Mouse (Mus musculus) layer of hippocampus, adult 2 months (tissue): ENCODE results near the gene Gm45015. TPM values are rescaled to one million over a fixed set of nuclear protein-coding genes. Genes with fewer than 3 reads are reported as not detected.
A peak's percentile ranks its signal among the peaks of the same experiment; 100 is the strongest.

Experiments
- DNase-seq, 2 experiments: peaks; one replicate each; pipeline ENCODE4 v3.0.0; 2022; ENCODE audit warnings: low spot score in 2 of 2
- H3K27ac ChIP-seq: fragments of 200-600 bp; 2 replicates; pipeline ENCODE4 v1.8.1; 2022
- H3K4me3 ChIP-seq: fragments of 200-600 bp; 2 replicates; pipeline ENCODE4 v1.8.1; 2022; ENCODE audit warnings: mild to moderate bottlenecking
- CTCF ChIP-seq: fragments of 200-600 bp; conservative IDR thresholded peaks from 2 replicates; pipeline ENCODE4 v1.8.1; 2022; ENCODE audit warnings: antibody characterized with exemption, mild to moderate bottlenecking, moderate library complexity
- long read RNA-seq, 2 experiments: library from polyadenylated mRNA; stranded (forward); transcript quantifications; one replicate each; pipeline ENCODE4 v2.0.0; 2021; ENCODE audit warnings: borderline mapping rate in 2 of 2
- total RNA-seq, 2 experiments: library from RNA; stranded (reverse); gene quantifications; 2 replicates each; pipeline ENCODE4 v1.2.3; 2021

The Gm45015 gene
- total RNA-seq = not detected
- long read RNA-seq, experiment 1 = 0 reads
- long read RNA-seq, experiment 2 = 0 reads

DNA sequence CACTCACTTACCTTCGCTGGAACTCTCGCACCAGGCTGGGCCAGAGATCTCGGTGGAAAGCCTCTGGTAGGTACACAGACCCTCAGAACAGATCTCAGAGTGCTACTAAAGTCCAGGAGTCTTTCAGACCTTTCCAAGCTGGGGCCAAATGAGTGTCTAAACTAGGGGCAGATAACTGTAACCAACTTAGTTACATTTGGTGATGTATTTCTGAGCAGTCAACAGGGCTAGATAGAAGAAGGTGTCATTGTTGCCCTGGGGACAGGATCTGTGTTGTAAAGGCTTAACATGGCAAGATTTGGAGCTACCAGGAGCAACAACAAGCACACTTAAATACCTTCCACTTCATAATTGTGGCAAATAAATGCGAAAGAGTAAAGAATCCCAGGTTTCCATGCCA lies at the start of gene Gm45015:
Gm45015 (minus strand) TSS at position 101 of the 400 bp plus-strand sequence.
- no peak for DNase-seq
- H3K27ac ChIP-seq = no peak within 1 kb of the TSS
- H3K4me3 ChIP-seq = no peak within 1 kb of the TSS
- no peak for TF ChIP-seq CTCF

- Histone ChIP-seq H3K27ac (no peak overlapping the region), H3K4me3 (no peak overlapping the region)
- no peak for DNase-seq
- no peak for TF ChIP-seq CTCF
These were observed 48.3 kb upstream of the Gm45015 start for GRCm38 (mm10) chrX:73384924-73385323.

DNA sequence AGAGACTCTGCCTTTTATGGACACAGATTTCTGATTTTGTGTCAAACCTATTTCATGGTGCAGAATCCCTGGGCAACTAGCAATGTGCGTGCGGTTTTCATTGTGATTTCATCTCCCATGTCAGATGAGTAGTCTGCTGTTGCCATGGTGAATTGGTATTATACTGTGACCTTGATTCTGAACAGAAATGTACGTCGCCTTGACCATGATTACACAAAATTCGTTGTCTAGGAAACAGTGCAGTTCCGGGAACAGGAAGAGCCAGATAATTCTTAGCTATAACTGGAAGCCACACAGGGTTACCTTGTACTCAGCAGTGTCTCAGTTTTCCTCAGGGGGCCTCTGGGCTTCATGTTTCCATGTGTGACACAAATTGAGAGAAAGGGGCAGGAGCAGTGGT lies 47.8 kb upstream of the Gm45015 start:
- Histone ChIP-seq H3K4me3 (no peak overlapping the region), H3K27ac (peak overlapping the region; percentile 7; the same call in 1 of the 2 replicates)
- no peak for TF ChIP-seq CTCF
- peak in 1 of 2 experiments; percentile 10 for DNase-seq

DNA sequence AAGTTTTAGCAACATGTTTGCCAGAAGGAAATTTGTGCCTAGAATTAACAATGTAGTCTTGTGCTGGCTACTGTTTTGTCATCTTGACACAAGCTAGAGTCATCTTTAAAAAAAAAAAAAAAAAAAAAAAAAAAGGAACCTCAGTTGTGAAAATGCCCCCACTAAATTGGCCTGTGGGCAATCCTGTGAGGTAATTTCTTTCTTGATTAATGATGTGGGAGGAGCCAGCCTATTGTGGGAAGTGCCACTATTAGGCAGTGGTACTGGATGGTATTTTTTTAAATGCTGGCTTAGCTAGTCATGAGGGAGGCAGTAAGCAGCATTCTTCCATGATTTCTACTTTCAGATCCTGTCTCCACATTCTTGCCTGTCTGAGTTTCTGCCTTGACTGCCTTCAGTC lies 26.7 kb upstream of the Gm45015 start:
- DNase-seq = no peak
- Histone ChIP-seq H3K4me3 (no peak overlapping the region), H3K27ac (no peak overlapping the region)
- no peak for TF ChIP-seq CTCF

DNA sequence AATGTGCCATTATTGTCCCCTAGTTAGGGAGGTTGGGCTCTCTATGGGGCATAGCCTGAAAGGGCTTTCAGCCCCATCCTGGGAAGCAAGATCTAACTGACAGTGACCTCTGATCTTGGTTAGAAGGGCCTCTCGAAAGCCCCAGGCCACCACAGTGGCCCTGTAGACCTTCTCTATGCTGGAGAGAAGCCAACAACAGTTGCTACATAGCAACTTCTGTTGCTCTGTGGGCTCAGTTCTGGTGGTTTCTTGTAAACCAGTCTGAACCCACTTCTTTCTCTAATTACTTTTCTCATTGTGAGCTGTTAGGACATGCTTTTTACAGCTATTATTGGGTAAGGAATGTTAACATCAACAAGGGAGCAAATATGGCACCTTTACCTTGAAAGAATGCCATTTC lies 20.1 kb upstream of the Gm45015 start:
- H3K27ac ChIP-seq = no peak overlapping the region
- TF ChIP-seq CTCF = no peak
- DNase-seq = no peak
- H3K4me3 ChIP-seq = no peak overlapping the region

- TF ChIP-seq CTCF = no peak
- no peak overlapping the region for H3K27ac ChIP-seq
- no peak for DNase-seq
- no peak overlapping the region for H3K4me3 ChIP-seq
These were observed 19.5 kb upstream of the Gm45015 start for GRCm38 (mm10) chrX:73356163-73356562.

- DNase-seq = no peak
- no peak overlapping the region for H3K4me3 ChIP-seq
- TF ChIP-seq CTCF = no peak
- no peak overlapping the region for H3K27ac ChIP-seq
These were observed 7.7 kb upstream of the Gm45015 start for GRCm38 (mm10) chrX:73344346-73344745.

DNA sequence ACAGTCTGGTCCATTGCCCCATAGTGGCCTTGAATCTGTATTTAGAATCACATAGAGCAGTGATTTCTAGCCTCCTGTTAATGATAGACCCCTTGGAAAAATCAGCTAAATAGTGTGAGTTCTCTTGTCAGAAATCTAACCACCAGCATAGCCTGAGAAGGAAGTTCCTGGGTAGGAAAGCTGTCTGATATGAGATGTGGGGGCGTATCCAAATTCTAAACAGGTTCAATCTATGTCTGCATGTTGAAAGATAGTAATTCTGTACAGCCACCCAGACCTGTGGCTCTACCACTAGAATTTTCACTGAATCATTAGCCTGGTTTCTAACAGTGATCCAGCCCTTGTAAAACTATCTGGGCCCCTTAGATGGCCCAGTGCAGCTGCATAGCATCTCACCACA lies 7.2 kb upstream of the Gm45015 start:
- no peak for DNase-seq
- TF ChIP-seq CTCF = no peak
- Histone ChIP-seq H3K27ac (no peak overlapping the region), H3K4me3 (no peak overlapping the region)

DNA sequence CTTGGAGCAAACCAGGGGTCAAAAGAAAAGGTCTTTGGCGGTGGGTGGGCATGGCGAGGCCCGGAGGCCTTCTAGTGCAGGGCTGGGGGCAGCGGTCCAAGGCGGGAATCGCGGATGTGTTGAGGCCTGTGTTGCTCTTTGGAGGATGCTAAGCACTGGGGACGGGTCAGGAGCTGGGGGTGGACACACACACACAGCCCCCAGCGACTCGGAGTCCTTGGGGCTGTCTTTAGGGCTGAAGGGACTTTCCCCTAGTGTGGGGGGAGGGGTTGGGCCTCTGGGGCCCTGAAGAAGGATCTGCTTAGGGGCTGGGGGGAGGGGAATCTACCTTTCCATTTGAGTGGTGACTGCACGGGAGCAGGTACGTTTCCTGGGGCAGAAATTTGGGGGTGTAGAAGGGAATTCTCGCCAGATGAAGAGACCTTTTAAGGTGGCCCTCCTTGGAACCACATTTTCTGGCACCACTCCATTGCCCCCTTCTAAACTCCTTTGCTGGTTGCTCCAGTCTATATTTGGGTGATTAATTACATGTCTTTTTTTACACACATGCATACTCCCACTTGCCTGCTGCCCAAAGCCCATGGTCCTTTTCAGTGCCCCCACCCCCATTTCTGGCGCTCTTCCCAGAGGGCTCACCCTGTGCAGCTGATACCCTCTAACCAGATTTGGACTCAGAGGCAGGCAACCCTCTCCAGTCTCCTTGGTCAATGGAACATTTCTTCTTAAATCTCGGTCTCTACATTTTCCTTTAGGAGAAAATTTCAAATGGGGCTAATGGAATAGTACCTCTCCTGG lies 6.5 kb upstream of the Gm45015 start:
- peak overlapping the region; percentile 63 for H3K4me3 ChIP-seq
- no peak for TF ChIP-seq CTCF
- H3K27ac ChIP-seq = peak overlapping the region; percentile 75
- no peak for DNase-seq

DNA sequence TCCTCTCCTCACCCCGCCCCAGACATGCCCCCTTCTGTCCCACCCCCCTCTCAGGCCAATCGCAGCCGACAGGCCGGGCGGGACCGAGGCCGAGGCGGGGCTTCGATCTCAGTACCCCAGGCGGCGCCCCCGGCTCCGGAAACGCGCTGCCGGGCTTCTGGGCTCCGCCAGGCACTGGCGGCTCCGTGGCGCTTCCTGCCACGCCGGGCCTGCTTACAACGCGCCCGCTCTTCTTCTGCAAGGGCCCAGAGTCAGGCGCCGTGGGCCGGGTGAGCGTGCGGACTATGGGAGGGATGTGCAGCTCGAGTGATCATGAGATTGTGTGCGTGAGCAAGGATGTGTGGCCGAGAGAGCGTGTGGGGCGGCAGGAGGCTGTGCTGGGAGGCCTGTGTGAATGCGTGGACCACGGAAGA lies 5.8 kb upstream of the Gm45015 start, which contains the start of gene Zfp275:
Zfp275 (plus strand) TSS at position 139 of the 413 bp plus-strand sequence.
- H3K4me3 ChIP-seq = peak within 1 kb of the TSS; percentile 63
- TF ChIP-seq CTCF = no peak
- DNase-seq = peak; percentile 64 to 66
- H3K27ac ChIP-seq = peak within 1 kb of the TSS; percentile 75

DNA sequence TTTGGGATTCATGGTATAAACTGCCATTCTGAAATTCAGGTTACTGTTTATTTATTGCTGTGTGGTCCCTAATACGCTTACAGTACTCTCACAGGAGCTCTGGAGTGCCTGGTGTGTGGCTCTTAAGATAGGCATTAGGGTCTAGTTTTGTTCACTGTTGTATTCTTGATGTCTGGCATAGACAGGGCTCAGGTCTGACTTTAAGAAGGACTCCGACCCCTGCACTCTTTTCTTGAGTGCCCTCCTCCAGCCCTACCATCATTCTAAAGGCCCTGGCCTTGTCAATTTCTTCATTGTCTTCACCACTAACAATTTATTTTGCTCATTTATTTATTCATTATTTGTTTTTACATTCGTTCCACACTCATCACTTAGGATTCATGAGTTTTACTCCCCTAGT lies 5.4 kb upstream of the Gm45015 start:
- H3K27ac ChIP-seq = no peak overlapping the region
- DNase-seq = no peak
- no peak for TF ChIP-seq CTCF
- peak overlapping the region; percentile 63 for H3K4me3 ChIP-seq

DNA sequence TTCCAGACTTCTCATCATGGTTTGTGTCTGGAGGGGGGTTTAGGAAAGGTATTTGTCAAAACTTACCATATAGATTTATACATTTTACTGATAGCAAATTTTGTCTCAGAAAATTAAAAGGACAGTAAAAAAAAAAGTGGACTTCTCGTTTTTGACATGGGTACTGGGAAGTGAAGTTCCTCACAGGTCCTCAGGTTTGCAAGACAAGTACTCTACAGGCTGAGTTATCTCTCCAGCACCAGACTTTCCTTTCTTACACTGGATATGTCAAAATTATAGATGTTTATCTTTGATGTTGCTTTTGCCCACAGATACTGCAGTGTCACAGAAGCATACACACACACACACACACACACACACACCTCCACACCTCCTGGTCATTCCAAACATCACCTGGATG lies 4.8 kb upstream of the Gm45015 start:
- Histone ChIP-seq H3K4me3 (no peak overlapping the region), H3K27ac (no peak overlapping the region)
- DNase-seq = no peak
- no peak for TF ChIP-seq CTCF

- Histone ChIP-seq H3K4me3 (no peak overlapping the region), H3K27ac (no peak overlapping the region)
- no peak for TF ChIP-seq CTCF
- no peak for DNase-seq
These were observed 3.1 kb downstream of the Gm45015 start for GRCm38 (mm10) chrX:73333548-73333947.

GRCm38 (mm10) chrX:73327215-73327614 lies 9.4 kb downstream of the Gm45015 start:
- Histone ChIP-seq H3K27ac (no peak overlapping the region), H3K4me3 (no peak overlapping the region)
- TF ChIP-seq CTCF = no peak
- DNase-seq = no peak
